Mouse (Mus musculus) myocyte (in vitro differentiated cells): Measurements from ENCODE around the gene Med9. TPM values are rescaled to one million over a fixed set of nuclear protein-coding genes. Genes with fewer than 3 reads are reported as not detected.

ENCODE experiments used
- H3K27me3 ChIP-seq: one replicate; pipeline ENCODE4 v1.6.1; 2011; ENCODE audit not compliant: control insufficient read depth, insufficient read depth, insufficient read length
- H3K36me3 ChIP-seq: one replicate; pipeline ENCODE4 v1.6.1; 2011; ENCODE audit not compliant: control insufficient read depth, insufficient read depth
- H3K4me2 ChIP-seq: one replicate; pipeline ENCODE4 v1.6.1; 2011; ENCODE audit warnings: low read depth, control low read depth
- H3K4me3 ChIP-seq: one replicate; pipeline ENCODE4 v1.5.1; 2011; ENCODE audit warnings: mild to moderate bottlenecking, control low read depth, moderate library complexity
- H3K79me2 ChIP-seq: one replicate; pipeline ENCODE4 v1.6.1; 2011; ENCODE audit not compliant: control insufficient read depth, insufficient read depth
- H3ac ChIP-seq: one replicate; pipeline ENCODE4 v1.6.1; 2011; ENCODE audit not compliant: control insufficient read depth, insufficient read length
- CEBPB ChIP-seq: IDR thresholded peaks from 2 replicates; pipeline ENCODE4 v1.6.1; 2011; ENCODE audit warnings: mild to moderate bottlenecking, moderate library complexity; ENCODE audit not compliant: poor library complexity, insufficient read depth, severe bottlenecking
- E2F4 ChIP-seq: IDR thresholded peaks from one replicate; pipeline ENCODE4 v1.6.1; 2011; ENCODE audit warnings: mild to moderate bottlenecking, control low read depth, moderate library complexity; ENCODE audit not compliant: insufficient read depth
- MAX ChIP-seq: IDR thresholded peaks from one replicate; pipeline ENCODE4 v1.6.1; 2011; ENCODE audit warnings: low read depth, mild to moderate bottlenecking, control low read depth
- MYOD1 ChIP-seq, 3 experiments: IDR thresholded peaks; one replicate each; pipeline ENCODE4 v1.6.1; 2011; ENCODE audit warnings: control low read depth in 2 of 3, low read depth in 2 of 3, mild to moderate bottlenecking in 2 of 3, moderate library complexity in 1 of 3; ENCODE audit not compliant: insufficient read length in 2 of 3, control insufficient read depth in 1 of 3
- MYOG ChIP-seq, 3 experiments: IDR thresholded peaks; one replicate each; pipeline ENCODE4 v1.6.1; 2011; ENCODE audit warnings: control low read depth in 2 of 3, low read depth in 2 of 3, mild to moderate bottlenecking in 2 of 3; ENCODE audit not compliant: insufficient read length in 2 of 3, control insufficient read depth in 1 of 3, insufficient read depth in 1 of 3
- POLR2A ChIP-seq: IDR thresholded peaks from one replicate; pipeline ENCODE4 v1.6.1; 2011; ENCODE audit warnings: low read depth, mild to moderate bottlenecking, control low read depth, moderate library complexity; ENCODE audit not compliant: insufficient read length
- POLR2AphosphoS2 ChIP-seq: IDR thresholded peaks from one replicate; pipeline ENCODE4 v1.6.1; 2011; ENCODE audit warnings: low read depth, control low read depth; ENCODE audit not compliant: insufficient read length
- REST ChIP-seq: IDR thresholded peaks from one replicate; pipeline ENCODE4 v1.6.1; 2011; ENCODE audit warnings: mild to moderate bottlenecking, control low read depth, moderate library complexity; ENCODE audit not compliant: insufficient read depth, insufficient read length
- SRF ChIP-seq: IDR thresholded peaks from one replicate; pipeline ENCODE4 v1.6.1; 2011; ENCODE audit warnings: low read depth; ENCODE audit not compliant: control insufficient read depth, insufficient read length
- TCF12 ChIP-seq: IDR thresholded peaks from one replicate; pipeline ENCODE4 v1.6.1; 2011; ENCODE audit warnings: mild to moderate bottlenecking, control low read depth; ENCODE audit not compliant: poor library complexity, insufficient read depth, severe bottlenecking
- TCF3 ChIP-seq: IDR thresholded peaks from one replicate; pipeline ENCODE4 v1.6.1; 2011; ENCODE audit warnings: low read depth, control low read depth; ENCODE audit not compliant: insufficient read length
- USF1 ChIP-seq: IDR thresholded peaks from one replicate; pipeline ENCODE4 v1.6.1; 2011; ENCODE audit warnings: low read depth, mild to moderate bottlenecking, control low read depth, moderate library complexity
- polyA plus RNA-seq: library from polyadenylated mRNA; unstranded; fragments of >200 nt; fragmentation: generic; extraction: Trizol; gene quantifications from one replicate; pipeline ENCODE4 v1.2.1, GENCODE M21; 2012; ENCODE audit warnings: missing spikeins

Med9 gene
- polyA plus RNA-seq, 1 experiment: 41.6 TPM

GRCm38 (mm10) chr11:59932560-59933337 is 15.3 kb upstream of the Med9 start:
- Histone ChIP-seq H3K4me3 (no peak overlapping the region), H3K4me2 (no peak overlapping the region), H3K79me2 (no peaks in the 10 kb centered on the region), H3K27me3 (peaks cover 51% of the 10 kb centered on the region), H3K36me3 (no peaks in the 10 kb centered on the region), H3ac (no peak overlapping the region)
- TF ChIP-seq POLR2AphosphoS2 (no peak), REST (no peak), TCF3 (no peak), POLR2A (no peak), TCF12 (no peak), MAX (no peak), MYOG (IDR thresholded peaks at IDR 0.05; ENCODE audit: control insufficient read depth in 1 of 3, insufficient read depth in 1 of 3, insufficient read length in 2 of 3, low read depth in 2 of 3) (no peak), SRF (no peak), MYOD1 (IDR thresholded peaks at IDR 0.05; ENCODE audit: control insufficient read depth in 1 of 3, insufficient read length in 2 of 3, low read depth in 2 of 3) (no peak), CEBPB (no peak), E2F4 (no peak)

- TF ChIP-seq TCF12 (no peak), POLR2A (no peak), SRF (no peak), POLR2AphosphoS2 (no peak), E2F4 (no peak), USF1 (no peak), MAX (no peak), MYOG (IDR thresholded peaks at IDR 0.05; ENCODE audit: control insufficient read depth in 1 of 3, insufficient read depth in 1 of 3, insufficient read length in 2 of 3, low read depth in 2 of 3) (no peak), TCF3 (no peak), MYOD1 (IDR thresholded peaks at IDR 0.05; ENCODE audit: control insufficient read depth in 1 of 3, insufficient read length in 2 of 3, low read depth in 2 of 3) (no peak), CEBPB (no peak), REST (no peak)
- H3ac ChIP-seq: no peak overlapping the region
- H3K4me3 ChIP-seq: no peak overlapping the region
- peaks cover 53% of the 10 kb centered on the region for H3K27me3 ChIP-seq
- no peaks in the 10 kb centered on the region for H3K79me2 ChIP-seq
- H3K36me3 ChIP-seq: no peaks in the 10 kb centered on the region
- H3K4me2 ChIP-seq: no peak overlapping the region
Observed at GRCm38 (mm10) chr11:59933943-59934342, 14.1 kb upstream of the Med9 start.

GRCm38 (mm10) chr11:59937023-59937422 is 11.0 kb upstream of the Med9 start:
- H3K79me2 ChIP-seq: no peaks in the 10 kb centered on the region
- no peak overlapping the region for H3ac ChIP-seq
- H3K36me3 ChIP-seq: no peaks in the 10 kb centered on the region
- TF ChIP-seq MYOG (IDR thresholded peaks at IDR 0.05; ENCODE audit: control insufficient read depth in 1 of 3, insufficient read depth in 1 of 3, insufficient read length in 2 of 3, low read depth in 2 of 3): no peak
- TF ChIP-seq TCF3: no peak
- TF ChIP-seq POLR2AphosphoS2: no peak
- TF ChIP-seq REST: no peak
- no peak for TF ChIP-seq POLR2A
- no peak for TF ChIP-seq TCF12
- no peak for TF ChIP-seq CEBPB
- no peak for TF ChIP-seq SRF
- no peak for TF ChIP-seq USF1
- TF ChIP-seq E2F4: no peak
- TF ChIP-seq MYOD1 (IDR thresholded peaks at IDR 0.05; ENCODE audit: control insufficient read depth in 1 of 3, insufficient read length in 2 of 3, low read depth in 2 of 3): no peak
- TF ChIP-seq MAX: no peak
- H3K4me2 ChIP-seq: no peak overlapping the region
- H3K27me3 ChIP-seq: peaks cover 41% of the 10 kb centered on the region
- no peak overlapping the region for H3K4me3 ChIP-seq

- TF ChIP-seq POLR2A (no peak), TCF3 (no peak), MAX (no peak), TCF12 (no peak), USF1 (no peak), MYOG (IDR thresholded peaks at IDR 0.05; ENCODE audit: control insufficient read depth in 1 of 3, insufficient read depth in 1 of 3, insufficient read length in 2 of 3, low read depth in 2 of 3) (no peak), E2F4 (no peak), SRF (no peak), POLR2AphosphoS2 (no peak), MYOD1 (IDR thresholded peaks at IDR 0.05; ENCODE audit: control insufficient read depth in 1 of 3, insufficient read length in 2 of 3, low read depth in 2 of 3) (no peak), CEBPB (no peak), REST (no peak)
- Histone ChIP-seq H3K27me3 (peaks cover 37% of the 10 kb centered on the region), H3ac (no peak overlapping the region), H3K4me2 (no peak overlapping the region), H3K4me3 (no peak overlapping the region), H3K79me2 (no peaks in the 10 kb centered on the region), H3K36me3 (no peaks in the 10 kb centered on the region)
Observed at GRCm38 (mm10) chr11:59937615-59938014, 10.4 kb upstream of the Med9 start.
